Mouse (Mus musculus) retina, postnatal 7 days (tissue): Measurements from ENCODE around the gene Srp9.
"Not testable (repeated sequence)": the region's sequence is repeated elsewhere in the genome, so short reads cannot be mapped to it uniquely, and the experiment has no call there.

ENCODE experiments used
- DNase-seq: peaks from one replicate; pipeline ENCODE4 v3.0.0-alpha.2; 2012; ENCODE audit warnings: low read depth, low spot score

Srp9 gene

GRCm38 (mm10) chr1:182143288-182143687 is 18.8 kb downstream of the Srp9 start:
- DNase-seq = no peak

DNA sequence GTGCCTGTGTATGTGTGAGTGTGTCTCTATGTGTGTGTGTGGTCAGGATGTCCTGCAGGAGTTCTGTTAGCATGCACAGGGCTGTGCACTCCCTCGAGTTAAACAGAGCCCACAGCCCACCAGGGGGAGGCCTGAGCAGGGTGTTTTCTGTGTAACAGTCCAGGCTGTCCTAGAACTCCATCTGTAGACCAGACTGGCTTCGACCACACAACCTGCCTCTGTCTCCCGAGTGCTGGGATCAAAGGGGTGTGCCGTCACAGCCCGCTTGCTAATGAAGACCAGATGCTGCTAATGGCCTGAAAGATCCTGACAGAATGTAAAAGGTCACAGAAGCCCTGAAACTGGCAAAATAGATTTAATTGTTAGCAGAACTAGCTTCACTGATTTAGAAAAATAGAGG is 21.0 kb downstream of the Srp9 start:
- no peak for DNase-seq

- DNase-seq = no peak
Observed at GRCm38 (mm10) chr1:182148864-182149514, 24.5 kb downstream of the Srp9 start.

- no peak for DNase-seq
Observed at GRCm38 (mm10) chr1:182149966-182150365, 25.4 kb downstream of the Srp9 start.

DNA sequence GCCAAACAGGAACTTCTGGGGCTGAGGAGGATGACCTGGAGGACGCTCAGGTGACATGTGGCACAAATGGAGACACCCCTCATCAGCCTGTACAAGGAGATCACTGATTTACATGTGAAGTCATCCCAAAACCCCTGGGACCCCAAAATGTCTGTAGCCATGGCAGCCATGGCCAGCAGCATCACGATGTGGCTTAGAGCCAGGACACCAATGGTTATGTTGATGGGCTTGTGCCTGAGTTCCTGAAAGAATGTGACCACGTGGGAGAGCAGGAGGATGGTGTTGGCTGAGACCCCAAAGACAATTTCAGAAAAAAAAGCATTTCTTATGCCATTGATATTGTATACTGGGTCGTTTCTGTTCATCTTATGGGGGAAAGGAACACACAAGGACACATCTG is 33.2 kb downstream of the Srp9 start:
- no peak for DNase-seq

- no peak for DNase-seq
Observed at GRCm38 (mm10) chr1:182159575-182159974, 35.0 kb downstream of the Srp9 start.

GRCm38 (mm10) chr1:182162951-182163350 is 38.4 kb downstream of the Srp9 start:
- DNase-seq = no peak

- no peak for DNase-seq
Observed at GRCm38 (mm10) chr1:182164386-182164785, 39.8 kb downstream of the Srp9 start, which contains the start of gene Vmn1r1. Vmn1r1 (minus strand) TSS chr1:182164486.

DNA sequence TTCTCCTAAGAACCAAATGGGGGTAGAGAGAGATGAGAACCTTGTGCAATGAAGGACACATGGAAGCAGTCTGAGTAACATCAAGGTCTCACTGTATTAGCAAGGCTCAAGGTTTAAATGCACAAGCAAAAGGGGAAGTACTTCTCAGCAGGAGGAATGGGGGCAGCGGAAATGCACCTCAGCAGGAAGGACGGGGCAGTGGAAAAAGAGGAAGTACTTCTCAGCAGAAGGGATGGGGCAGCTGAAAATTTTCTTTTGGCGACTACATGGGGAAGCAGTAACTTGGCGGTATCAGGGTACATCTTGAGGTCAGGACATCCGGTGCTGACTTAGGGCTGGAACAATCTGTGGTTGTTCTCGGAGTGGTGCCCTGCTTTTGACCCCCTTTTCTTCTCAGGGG is 45.7 kb downstream of the Srp9 start:
- DNase-seq = not testable (repeated sequence)

- not testable (repeated sequence) for DNase-seq
Observed at GRCm38 (mm10) chr1:182176985-182177384, 52.4 kb downstream of the Srp9 start.

DNA sequence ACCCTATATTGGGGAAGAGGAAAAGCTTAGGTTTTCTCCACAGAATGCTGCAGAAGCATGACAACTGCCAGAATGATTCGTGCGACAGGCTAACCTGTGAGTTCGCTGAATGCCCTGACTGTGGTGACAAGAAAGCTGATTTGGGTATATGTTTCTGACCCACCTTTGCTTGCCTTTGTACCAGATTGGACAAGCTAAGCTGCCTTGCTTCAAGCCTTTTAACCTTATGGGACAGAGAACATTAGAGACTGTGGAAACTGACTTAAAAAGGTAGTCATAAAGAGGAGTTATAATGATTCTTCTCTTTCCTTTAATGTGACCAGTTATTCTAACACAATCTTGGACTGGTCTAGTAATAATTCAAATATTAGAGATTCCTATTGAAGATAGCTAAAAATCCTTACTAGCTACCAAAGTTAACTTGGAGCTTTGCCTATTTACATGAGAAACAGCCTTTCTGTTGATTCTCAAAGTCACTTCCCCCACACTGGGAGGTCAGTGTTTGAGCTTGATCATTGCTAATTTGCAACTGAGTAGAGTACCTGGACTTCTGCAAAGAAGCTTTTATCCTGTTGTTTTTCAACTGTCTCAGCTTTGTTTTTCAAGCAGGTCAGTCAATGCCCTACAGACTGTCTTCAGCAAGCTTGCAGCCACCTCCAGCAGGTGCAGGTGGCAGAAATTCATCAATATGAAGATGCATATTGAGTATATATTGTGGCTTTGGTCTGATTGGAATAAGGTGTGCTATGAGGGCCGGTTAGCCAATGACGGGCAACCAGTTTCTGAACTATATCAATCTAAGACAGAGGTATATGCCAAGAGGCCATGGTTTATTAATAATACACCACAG is 57.1 kb downstream of the Srp9 start:
- DNase-seq = no peak
